Mouse (Mus musculus) cerebellum, adult 2 months (tissue): ENCODE data around the gene Fancb. TPM values are rescaled to one million over a fixed set of nuclear protein-coding genes. Genes with fewer than 3 reads are reported as not detected.

Experiments used
- DNase-seq, 2 experiments: peaks; one replicate each; pipeline ENCODE4 v3.0.0; 2021
- H3K27ac ChIP-seq: fragments of 200-500 bp; 2 replicates; pipeline ENCODE4 v1.5.1; 2012; ENCODE audit warnings: low read length, control low read depth, inconsistent platforms; ENCODE audit not compliant: insufficient read depth
- H3K27me3 ChIP-seq: fragments of 200-500 bp; 2 replicates; pipeline ENCODE4 v1.6.1; 2012; ENCODE audit warnings: inconsistent platforms, mild to moderate bottlenecking, low read length, moderate library complexity; ENCODE audit not compliant: control insufficient read depth, insufficient read depth
- H3K4me1 ChIP-seq: fragments of 200-500 bp; 2 replicates; pipeline ENCODE4 v1.6.1; 2011; ENCODE audit warnings: low read length; ENCODE audit not compliant: control insufficient read depth, insufficient read depth
- H3K4me3 ChIP-seq: fragments of 200-500 bp; replicated peaks from 2 replicates; pipeline ENCODE3; 2011; ENCODE audit warnings: mild to moderate bottlenecking, low read depth, low read length, control low read depth; ENCODE audit not compliant: insufficient read depth
- CTCF ChIP-seq: fragments of 200-500 bp; IDR thresholded peaks from 2 replicates; pipeline ENCODE4 v1.5.1; 2011; ENCODE audit warnings: low read depth, mild to moderate bottlenecking, control low read depth, low read length, moderate library complexity, borderline replicate concordance; ENCODE audit not compliant: insufficient read depth
- POLR2A ChIP-seq: fragments of 200-500 bp; IDR thresholded peaks from 2 replicates; pipeline ENCODE4 v1.6.1; 2011; ENCODE audit warnings: low read length, control low read depth, borderline replicate concordance; ENCODE audit not compliant: insufficient read depth
- WGBS: fragments of 180-500 bp; shearing (Covaris S2); methylation state at CpG from one replicate; pipeline ENCODE4 v1.1.7; 2018; 5-methylcytosine and 5-hydroxymethylcytosine counted together
- polyA plus RNA-seq: library from polyadenylated mRNA; depleted of rRNA; stranded (reverse); fragments of >200 nt; gene quantifications from 2 replicates; pipeline ENCODE4 v1.2.3, GENCODE M21; 2012; rRNA removed

Fancb gene
- polyA plus RNA-seq, 1 experiment = 1.1 TPM

- TF ChIP-seq CTCF (no peak), POLR2A (no peak)
- Histone ChIP-seq H3K27me3 (no peaks in the 10 kb centered on the region), H3K4me3 (no peak overlapping the region), H3K4me1 (no peaks in the 10 kb centered on the region), H3K27ac (no peak overlapping the region)
- DNase-seq = no peak
- WGBS = 41% methylated on average over 4 of the region's 4 CpGs
These were observed 22.7 kb downstream of the Fancb start for GRCm38 (mm10) chrX:165003141-165003540.

GRCm38 (mm10) chrX:165004779-165005324, 24.5 kb downstream of the Fancb start, which contains the start of gene Gm17604:
Gene Gm17604, minus strand, starts transcription at chrX:165004829.
- TF ChIP-seq CTCF (no peak), POLR2A (no peak)

More at GRCm38 (mm10) chrX:165004779-165005324, 24.5 kb downstream of the Fancb start, which contains the start of gene Gm17604:
- DNase-seq = no peak
- H3K4me3 ChIP-seq = no peak within 1 kb of the TSS
- H3K27ac ChIP-seq = no peak within 1 kb of the TSS
- no peaks in the 10 kb centered on the region for H3K27me3 ChIP-seq
- H3K4me1 ChIP-seq = no peaks in the 10 kb centered on the region

Other genes with a start within 250 kb of the Fancb start
- gene Mospd2, start 217 bp upstream of the Fancb start, polyA plus RNA-seq = 13.1 and 14.2 TPM in 2 replicates
- not detected in 2 replicates for gene Gm17604, start 24.2 kb downstream of the Fancb start, polyA plus RNA-seq